Mouse (Mus musculus): Measurements from ENCODE around the gene Dna2. TPM values are rescaled to one million over a fixed set of nuclear protein-coding genes. Genes with fewer than 3 reads are reported as not detected.
A peak's percentile ranks its signal among the peaks of the same experiment; 100 is the strongest.
"Not testable (repeated sequence)": the region's sequence is repeated elsewhere in the genome, so short reads cannot be mapped to it uniquely, and the experiment has no call there.

Dna2 gene
- 15.7 and 15.9 TPM in 2 replicates for polyA plus RNA-seq (2014; fragmentation: Nextera tagmentation; extraction: Ambion mirVana)

DNA sequence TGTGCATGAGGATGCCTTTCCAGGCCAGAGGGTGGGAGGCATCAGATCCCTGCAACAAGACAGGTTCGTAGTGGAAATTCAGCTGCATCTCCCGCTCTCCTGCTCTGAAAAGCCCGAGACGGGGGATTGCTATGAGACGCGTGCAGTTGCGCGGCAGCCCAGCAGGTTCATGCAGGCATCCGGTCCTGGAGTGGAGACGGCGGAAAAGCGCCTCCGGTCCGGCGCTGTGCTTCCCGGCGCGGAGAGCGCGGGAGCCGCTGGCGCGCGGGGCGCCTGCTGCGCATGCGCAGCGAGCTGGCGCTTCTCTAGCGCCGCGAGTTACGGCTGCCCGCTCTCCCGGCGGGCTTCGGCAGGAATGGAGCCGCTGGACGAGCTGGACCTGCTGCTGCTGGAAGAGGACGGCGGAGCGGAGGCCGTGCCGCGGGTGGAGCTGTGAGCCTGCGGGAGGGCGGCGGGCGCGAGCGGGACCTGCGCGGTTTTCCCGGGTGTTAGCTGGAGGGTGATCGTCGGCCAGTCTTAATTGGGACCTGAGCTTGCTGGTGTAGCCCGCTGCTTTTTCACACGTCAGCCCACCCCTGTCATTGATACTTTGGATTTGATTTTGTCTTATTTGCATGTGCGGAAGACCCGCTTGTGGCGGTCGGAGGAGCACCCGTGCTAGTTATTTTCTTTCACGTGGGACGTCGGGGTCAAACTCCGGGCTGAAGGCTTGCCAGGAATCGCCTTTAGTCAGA lies at the start of gene Dna2:
Dna2 (plus strand) TSS at position 289 of the 734 bp plus-strand sequence.
- H3K9me3 ChIP-seq (ENCODE audit: control insufficient read depth, low read depth, low read length), result no peaks in the 10 kb centered on the region
- peaks cover 8% of the 10 kb centered on the region for H3K36me3 ChIP-seq (ENCODE audit: control insufficient read depth, insufficient read depth, low read length)
- H3K4me1 ChIP-seq (ENCODE audit: control insufficient read depth, insufficient read depth, low read length), result peaks cover 4% of the 10 kb centered on the region; the same call in 1 of the 2 replicates
- no peaks in the 10 kb centered on the region for H3K27me3 ChIP-seq (ENCODE audit: control insufficient read depth, insufficient read depth, low read length)
- H3K4me3 ChIP-seq (ENCODE audit: low read depth, low read length), result peak within 1 kb of the TSS; percentile 63
- peak within 1 kb of the TSS; percentile 78; the same call in 1 of the 2 replicates for H3K27ac ChIP-seq (ENCODE audit: low read length)
- whole genome bisulfite sequencing, result 0% methylated on average over 68 of the region's 68 CpGs
- H3K4me2 ChIP-seq (replicated peaks; ENCODE audit: low read depth, low read length), result peak within 1 kb of the TSS; percentile 53
- peak; percentile 90 for ATAC-seq (ENCODE audit: insufficient number of reproducible peaks, insufficient read depth, low FRiP score, low read depth)
- H3K9ac ChIP-seq (replicated peaks; ENCODE audit: low read depth, low read length), result peak within 1 kb of the TSS; percentile 60

DNA sequence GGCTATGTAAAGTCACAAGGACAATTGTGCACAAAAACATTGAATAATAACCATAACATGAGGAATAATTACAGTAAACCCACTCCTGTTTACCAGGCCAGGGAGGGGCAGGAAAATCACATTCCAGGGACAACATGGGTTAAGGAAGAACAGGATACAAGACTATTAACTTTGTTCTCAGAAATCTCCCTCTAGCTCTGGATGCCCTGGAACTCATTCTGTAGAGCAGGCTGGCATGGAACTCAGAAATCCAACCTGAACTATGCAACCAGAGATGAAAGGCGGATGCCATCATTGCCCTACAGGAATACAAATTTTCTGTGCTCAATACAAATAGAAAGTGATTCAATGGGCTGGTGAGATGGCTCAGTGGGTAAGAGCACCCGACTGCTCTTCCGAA lies 49.4 kb upstream of the Dna2 start:
- H3K4me3 ChIP-seq (ENCODE audit: low read depth, low read length), result no peak overlapping the region
- no peak for ATAC-seq (ENCODE audit: insufficient number of reproducible peaks, insufficient read depth, low FRiP score, low read depth)
- H3K36me3 ChIP-seq (ENCODE audit: control insufficient read depth, insufficient read depth, low read length), result no peaks in the 10 kb centered on the region
- no peak overlapping the region for H3K4me2 ChIP-seq (replicated peaks; ENCODE audit: low read depth, low read length)
- H3K9ac ChIP-seq (replicated peaks; ENCODE audit: low read depth, low read length), result no peak overlapping the region
- H3K4me1 ChIP-seq (ENCODE audit: control insufficient read depth, insufficient read depth, low read length), result no peaks in the 10 kb centered on the region
- no peaks in the 10 kb centered on the region for H3K9me3 ChIP-seq (ENCODE audit: control insufficient read depth, low read depth, low read length)
- H3K27ac ChIP-seq (ENCODE audit: low read length), result no peak overlapping the region
- 94% methylated on average over 3 of the region's 3 CpGs for WGBS
- H3K27me3 ChIP-seq (ENCODE audit: control insufficient read depth, insufficient read depth, low read length), result no peaks in the 10 kb centered on the region

DNA sequence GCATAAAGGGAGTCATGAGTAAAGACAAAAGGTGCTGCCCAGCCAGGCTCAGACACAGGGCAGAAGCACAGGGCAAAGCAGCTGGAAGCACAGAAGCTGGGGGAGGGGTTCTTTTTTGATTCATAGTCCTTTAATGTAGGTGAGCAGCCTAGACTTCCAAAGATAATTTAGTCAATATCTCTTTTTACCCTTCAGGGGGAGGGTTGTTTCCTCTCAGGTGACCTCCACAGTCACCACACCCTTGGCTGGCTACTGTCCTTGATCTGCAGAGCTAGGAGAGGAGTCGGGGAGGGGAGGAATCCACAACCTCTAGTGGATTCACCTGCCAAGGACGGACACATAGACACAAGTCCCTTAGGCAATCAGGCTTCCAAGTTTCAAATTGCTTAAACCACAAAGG lies 48.8 kb upstream of the Dna2 start:
- Histone ChIP-seq H3K9me3 (ENCODE audit: control insufficient read depth, low read depth, low read length) (no peaks in the 10 kb centered on the region), H3K4me3 (ENCODE audit: low read depth, low read length) (no peak overlapping the region), H3K4me2 (replicated peaks; ENCODE audit: low read depth, low read length) (no peak overlapping the region), H3K9ac (replicated peaks; ENCODE audit: low read depth, low read length) (no peak overlapping the region), H3K27ac (ENCODE audit: low read length) (no peak overlapping the region), H3K36me3 (ENCODE audit: control insufficient read depth, insufficient read depth, low read length) (no peaks in the 10 kb centered on the region), H3K4me1 (ENCODE audit: control insufficient read depth, insufficient read depth, low read length) (no peaks in the 10 kb centered on the region), H3K27me3 (ENCODE audit: control insufficient read depth, insufficient read depth, low read length) (no peaks in the 10 kb centered on the region)
- ATAC-seq (ENCODE audit: insufficient number of reproducible peaks, insufficient read depth, low FRiP score, low read depth), result no peak
- 87% methylated on average over 2 of the region's 2 CpGs for WGBS

DNA sequence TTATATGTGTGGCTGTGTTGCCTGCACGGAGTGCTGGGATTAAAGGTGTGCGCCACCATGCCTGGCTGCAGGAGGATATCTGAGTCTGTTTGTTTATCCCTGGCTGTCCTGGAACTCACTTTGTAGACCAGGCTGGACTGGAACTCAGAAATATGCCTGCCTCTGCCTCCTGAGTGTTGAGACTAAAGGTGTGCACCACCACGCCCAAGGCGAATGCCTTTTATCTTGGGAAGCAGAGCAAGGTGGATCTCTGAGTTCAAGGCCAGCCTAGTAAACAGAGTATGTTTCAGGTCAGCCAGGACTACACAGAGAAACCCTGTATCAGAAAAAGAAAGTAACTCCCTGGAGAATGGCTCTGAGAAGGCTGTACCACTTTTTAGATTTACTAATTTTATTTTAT lies 46.7 kb upstream of the Dna2 start:
- no peaks in the 10 kb centered on the region for H3K36me3 ChIP-seq (ENCODE audit: control insufficient read depth, insufficient read depth, low read length)
- no peak for ATAC-seq (ENCODE audit: insufficient number of reproducible peaks, insufficient read depth, low FRiP score, low read depth)
- no peaks in the 10 kb centered on the region for H3K27me3 ChIP-seq (ENCODE audit: control insufficient read depth, insufficient read depth, low read length)
- no peaks in the 10 kb centered on the region for H3K4me1 ChIP-seq (ENCODE audit: control insufficient read depth, insufficient read depth, low read length)
- 94% methylated on average over 4 of the region's 4 CpGs for WGBS
- H3K27ac ChIP-seq (ENCODE audit: low read length), result no peak overlapping the region
- no peaks in the 10 kb centered on the region for H3K9me3 ChIP-seq (ENCODE audit: control insufficient read depth, low read depth, low read length)
- no peak overlapping the region for H3K4me2 ChIP-seq (replicated peaks; ENCODE audit: low read depth, low read length)
- no peak overlapping the region for H3K4me3 ChIP-seq (ENCODE audit: low read depth, low read length)
- H3K9ac ChIP-seq (replicated peaks; ENCODE audit: low read depth, low read length), result no peak overlapping the region

GRCm38 (mm10) chr10:62901826-62902225 lies 45.0 kb upstream of the Dna2 start:
- Histone ChIP-seq H3K27ac (ENCODE audit: low read length) (no peak overlapping the region), H3K27me3 (ENCODE audit: control insufficient read depth, insufficient read depth, low read length) (no peaks in the 10 kb centered on the region), H3K4me3 (ENCODE audit: low read depth, low read length) (no peak overlapping the region), H3K36me3 (ENCODE audit: control insufficient read depth, insufficient read depth, low read length) (no peaks in the 10 kb centered on the region), H3K9ac (replicated peaks; ENCODE audit: low read depth, low read length) (no peak overlapping the region), H3K9me3 (ENCODE audit: control insufficient read depth, low read depth, low read length) (no peaks in the 10 kb centered on the region), H3K4me1 (ENCODE audit: control insufficient read depth, insufficient read depth, low read length) (no peaks in the 10 kb centered on the region), H3K4me2 (replicated peaks; ENCODE audit: low read depth, low read length) (no peak overlapping the region)
- ATAC-seq (ENCODE audit: insufficient number of reproducible peaks, insufficient read depth, low FRiP score, low read depth), result no peak
- 38% methylated on average over 8 of the region's 8 CpGs for WGBS

- no peak for ATAC-seq (ENCODE audit: insufficient number of reproducible peaks, insufficient read depth, low FRiP score, low read depth)
- Histone ChIP-seq H3K36me3 (ENCODE audit: control insufficient read depth, insufficient read depth, low read length) (no peaks in the 10 kb centered on the region), H3K4me2 (replicated peaks; ENCODE audit: low read depth, low read length) (no peak overlapping the region), H3K9ac (replicated peaks; ENCODE audit: low read depth, low read length) (no peak overlapping the region), H3K27ac (ENCODE audit: low read length) (no peak overlapping the region), H3K27me3 (ENCODE audit: control insufficient read depth, insufficient read depth, low read length) (no peaks in the 10 kb centered on the region), H3K4me1 (ENCODE audit: control insufficient read depth, insufficient read depth, low read length) (no peaks in the 10 kb centered on the region), H3K9me3 (ENCODE audit: control insufficient read depth, low read depth, low read length) (no peaks in the 10 kb centered on the region), H3K4me3 (ENCODE audit: low read depth, low read length) (no peak overlapping the region)
- WGBS, result 28% methylated on average over 1 of the region's 1 CpGs
These were observed 44.0 kb upstream of the Dna2 start for GRCm38 (mm10) chr10:62902829-62903228.

DNA sequence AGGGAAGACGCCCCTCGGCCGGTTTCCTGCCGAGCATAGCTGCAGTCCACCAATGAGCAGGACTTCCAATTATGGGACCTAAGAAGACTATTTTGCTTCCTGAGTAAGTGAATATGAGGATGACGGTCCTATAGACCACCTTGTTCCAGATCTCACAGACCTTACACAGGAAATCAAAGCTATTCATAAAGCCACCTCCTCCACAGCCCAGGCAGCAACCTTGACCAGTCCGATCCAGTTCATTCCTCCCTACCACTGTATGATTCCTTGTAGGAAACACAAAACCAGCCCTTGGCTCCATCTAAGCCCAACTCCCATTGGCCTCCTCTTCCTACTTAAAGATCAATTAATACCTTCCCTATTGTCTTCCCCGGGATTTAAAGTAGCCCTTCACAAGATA lies 40.5 kb upstream of the Dna2 start:
- Histone ChIP-seq H3K9ac (replicated peaks; ENCODE audit: low read depth, low read length) (no peak overlapping the region), H3K27ac (ENCODE audit: low read length) (no peak overlapping the region), H3K4me3 (ENCODE audit: low read depth, low read length) (no peak overlapping the region), H3K4me1 (ENCODE audit: control insufficient read depth, insufficient read depth, low read length) (no peaks in the 10 kb centered on the region), H3K4me2 (replicated peaks; ENCODE audit: low read depth, low read length) (no peak overlapping the region), H3K27me3 (ENCODE audit: control insufficient read depth, insufficient read depth, low read length) (no peaks in the 10 kb centered on the region), H3K9me3 (ENCODE audit: control insufficient read depth, low read depth, low read length) (no peaks in the 10 kb centered on the region), H3K36me3 (ENCODE audit: control insufficient read depth, insufficient read depth, low read length) (no peaks in the 10 kb centered on the region)
- no peak for ATAC-seq (ENCODE audit: insufficient number of reproducible peaks, insufficient read depth, low FRiP score, low read depth)
- 92% methylated on average over 7 of the region's 7 CpGs for WGBS

DNA sequence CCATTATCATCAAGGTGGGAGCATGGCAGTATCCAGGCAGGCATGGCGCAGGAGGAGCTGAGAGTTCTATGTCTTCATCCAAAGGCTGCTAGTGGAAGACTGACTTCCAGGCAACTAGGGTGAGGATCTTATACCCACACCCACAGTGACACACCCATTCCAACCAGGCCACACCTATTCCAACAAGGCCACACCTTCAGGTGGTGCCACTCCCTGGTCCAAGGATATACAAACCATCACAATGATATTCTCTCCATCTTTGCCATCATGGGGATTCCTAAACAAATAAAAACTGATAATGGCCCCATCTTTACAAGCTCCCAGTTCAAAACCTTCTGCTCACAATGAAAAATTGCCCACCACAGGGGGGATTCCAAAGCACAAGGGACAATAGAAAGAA lies 37.9 kb upstream of the Dna2 start, which contains the start of gene Tet1:
Tet1 (minus strand) TSS at position 101 of the 400 bp plus-strand sequence.
- ATAC-seq (ENCODE audit: insufficient number of reproducible peaks, insufficient read depth, low FRiP score, low read depth); H3K4me3 ChIP-seq (ENCODE audit: low read depth, low read length); H3K27ac ChIP-seq (ENCODE audit: low read length); H3K9ac ChIP-seq (replicated peaks; ENCODE audit: low read depth, low read length); H3K9me3 ChIP-seq (ENCODE audit: control insufficient read depth, low read depth, low read length); H3K27me3 ChIP-seq (ENCODE audit: control insufficient read depth, insufficient read depth, low read length); H3K4me1 ChIP-seq (ENCODE audit: control insufficient read depth, insufficient read depth, low read length); H3K4me2 ChIP-seq (replicated peaks; ENCODE audit: low read depth, low read length); H3K36me3 ChIP-seq (ENCODE audit: control insufficient read depth, insufficient read depth, low read length): not testable (repeated sequence)
- WGBS, result no CpG with 5 or more reads among the region's 1 CpGs

- Histone ChIP-seq H3K4me3 (ENCODE audit: low read depth, low read length) (no peak overlapping the region), H3K9me3 (ENCODE audit: control insufficient read depth, low read depth, low read length) (no peaks in the 10 kb centered on the region), H3K4me1 (ENCODE audit: control insufficient read depth, insufficient read depth, low read length) (no peaks in the 10 kb centered on the region), H3K27me3 (ENCODE audit: control insufficient read depth, insufficient read depth, low read length) (no peaks in the 10 kb centered on the region), H3K4me2 (replicated peaks; ENCODE audit: low read depth, low read length) (no peak overlapping the region), H3K36me3 (ENCODE audit: control insufficient read depth, insufficient read depth, low read length) (no peaks in the 10 kb centered on the region), H3K9ac (replicated peaks; ENCODE audit: low read depth, low read length) (no peak overlapping the region), H3K27ac (ENCODE audit: low read length) (no peak overlapping the region)
- WGBS, result 92% methylated on average over 2 of the region's 2 CpGs
- no peak for ATAC-seq (ENCODE audit: insufficient number of reproducible peaks, insufficient read depth, low FRiP score, low read depth)
These were observed 35.7 kb upstream of the Dna2 start for GRCm38 (mm10) chr10:62911120-62911519.

Measured in stomach, embryonic 14.5 days (tissue).